Mouse (Mus musculus): Measurements from ENCODE around the gene Kmt2d.
"Not testable (repeated sequence)": the region's sequence is repeated elsewhere in the genome, so short reads cannot be mapped to it uniquely, and the experiment has no call there.

DNA sequence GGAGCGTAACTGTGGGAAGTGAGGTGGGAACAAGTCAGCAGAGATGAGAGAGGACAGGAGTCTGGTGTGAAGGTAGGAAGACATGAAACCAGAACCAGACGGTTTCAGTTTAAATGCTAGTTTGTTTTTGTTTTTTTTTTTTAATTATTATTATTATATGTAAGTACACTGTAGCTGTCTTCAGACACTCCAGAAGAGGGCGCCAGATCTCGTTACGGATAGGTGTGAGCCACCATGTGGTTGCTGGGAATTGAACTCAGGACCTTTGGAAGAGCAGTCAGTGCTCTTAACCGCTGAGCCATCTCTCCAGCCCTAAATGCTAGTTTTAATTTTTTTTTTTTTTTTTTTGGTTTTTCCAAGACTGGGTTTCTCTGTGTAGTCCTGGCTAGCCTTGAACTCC lies 60.8 kb downstream of the Kmt2d start:
- not testable (repeated sequence) for TF ChIP-seq CTCF, EP300 (IDR thresholded peaks at IDR 0.05; ENCODE audit: low read depth)
